Mouse (Mus musculus): ENCODE measurements around the gene Olfr1029. TPM values are rescaled to one million over a fixed set of nuclear protein-coding genes. Genes with fewer than 3 reads are reported as not detected.
"Not testable (repeated sequence)": the region's sequence is repeated elsewhere in the genome, so short reads cannot be mapped to it uniquely, and the experiment has no call there.

Gene Olfr1029
- polyA plus RNA-seq (2014; fragmentation: Nextera tagmentation; extraction: Ambion mirVana): not detected in 2 replicates

GRCm38 (mm10) chr2:85973595-85973994 is at the start of gene Olfr1029:
Gene Olfr1029 (plus strand): TSS chr2:85973895.
- WGBS: 88% methylated on average over 2 of the region's 2 CpGs
- Histone ChIP-seq H3K36me3 (ENCODE audit: control insufficient read depth, insufficient read depth, low read length) (no peaks in the 10 kb centered on the region), H3K27ac (replicated peaks; ENCODE audit: low read depth, low read length) (no peak within 1 kb of the TSS), H3K27me3 (ENCODE audit: control insufficient read depth, insufficient read depth, low read length) (no peaks in the 10 kb centered on the region), H3K4me2 (ENCODE audit: low read length) (no peak within 1 kb of the TSS), H3K9ac (replicated peaks; ENCODE audit: low read length) (no peak within 1 kb of the TSS), H3K4me1 (ENCODE audit: control insufficient read depth, insufficient read depth, low read length) (no peaks in the 10 kb centered on the region), H3K4me3 (replicated peaks; ENCODE audit: low read depth, low read length) (no peak within 1 kb of the TSS), H3K9me3 (ENCODE audit: control insufficient read depth, low read length) (no peaks in the 10 kb centered on the region)
- no peak for ATAC-seq (ENCODE audit: low FRiP score, low TSS enrichment)
- DNase-seq: no peak

- no peak for ATAC-seq (ENCODE audit: low FRiP score, low TSS enrichment)
Measured at GRCm38 (mm10) chr2:85950137-85950536, 23.6 kb upstream of the Olfr1029 start, which contains the start of gene Olfr1028. Gene Olfr1028 (plus strand): TSS chr2:85950437.

GRCm38 (mm10) chr2:85978976-85979375 is 5.3 kb downstream of the Olfr1029 start, which contains the start of gene Olfr1030:
Gene Olfr1030 (plus strand): TSS chr2:85979276.
- no peak within 1 kb of the TSS for H3K9ac ChIP-seq (replicated peaks; ENCODE audit: low read length)
- no peaks in the 10 kb centered on the region for H3K9me3 ChIP-seq (ENCODE audit: control insufficient read depth, low read length)
- WGBS: 82% methylated on average over 1 of the region's 1 CpGs
- H3K4me3 ChIP-seq (replicated peaks; ENCODE audit: low read depth, low read length): no peak within 1 kb of the TSS
- ATAC-seq (ENCODE audit: low FRiP score, low TSS enrichment) (no peak), DNase-seq (no peak)
- no peaks in the 10 kb centered on the region for H3K36me3 ChIP-seq (ENCODE audit: control insufficient read depth, insufficient read depth, low read length)
- no peak within 1 kb of the TSS for H3K27ac ChIP-seq (replicated peaks; ENCODE audit: low read depth, low read length)
- no peak within 1 kb of the TSS for H3K4me2 ChIP-seq (ENCODE audit: low read length)
- no peaks in the 10 kb centered on the region for H3K27me3 ChIP-seq (ENCODE audit: control insufficient read depth, insufficient read depth, low read length)
- no peaks in the 10 kb centered on the region for H3K4me1 ChIP-seq (ENCODE audit: control insufficient read depth, insufficient read depth, low read length)

More at GRCm38 (mm10) chr2:85950137-85950536, 23.6 kb upstream of the Olfr1029 start, which contains the start of gene Olfr1028:
- 80% methylated on average over 1 of the region's 1 CpGs for WGBS
- Histone ChIP-seq H3K36me3 (ENCODE audit: control insufficient read depth, insufficient read depth, low read length) (no peaks in the 10 kb centered on the region), H3K4me3 (replicated peaks; ENCODE audit: low read depth, low read length) (no peak within 1 kb of the TSS), H3K9me3 (ENCODE audit: control insufficient read depth, low read length) (no peaks in the 10 kb centered on the region), H3K27me3 (ENCODE audit: control insufficient read depth, insufficient read depth, low read length) (no peaks in the 10 kb centered on the region), H3K4me1 (ENCODE audit: control insufficient read depth, insufficient read depth, low read length) (no peaks in the 10 kb centered on the region), H3K9ac (replicated peaks; ENCODE audit: low read length) (no peak within 1 kb of the TSS), H3K4me2 (ENCODE audit: low read length) (no peak within 1 kb of the TSS), H3K27ac (replicated peaks; ENCODE audit: low read depth, low read length) (no peak within 1 kb of the TSS)
- no peak for DNase-seq

GRCm38 (mm10) chr2:85990004-85990403 is 16.3 kb downstream of the Olfr1029 start, which contains the start of gene Olfr1031:
Gene Olfr1031 (plus strand): TSS chr2:85990304.
- Histone ChIP-seq H3K4me3 (replicated peaks; ENCODE audit: low read depth, low read length) (no peak within 1 kb of the TSS), H3K9ac (replicated peaks; ENCODE audit: low read length) (no peak within 1 kb of the TSS), H3K27me3 (ENCODE audit: control insufficient read depth, insufficient read depth, low read length) (no peaks in the 10 kb centered on the region), H3K36me3 (ENCODE audit: control insufficient read depth, insufficient read depth, low read length) (no peaks in the 10 kb centered on the region), H3K4me1 (ENCODE audit: control insufficient read depth, insufficient read depth, low read length) (no peaks in the 10 kb centered on the region), H3K4me2 (ENCODE audit: low read length) (no peak within 1 kb of the TSS), H3K9me3 (ENCODE audit: control insufficient read depth, low read length) (no peaks in the 10 kb centered on the region), H3K27ac (replicated peaks; ENCODE audit: low read depth, low read length) (no peak within 1 kb of the TSS)
- ATAC-seq (ENCODE audit: low FRiP score, low TSS enrichment) (no peak), DNase-seq (no peak)
- WGBS: 64% methylated on average over 3 of the region's 3 CpGs

GRCm38 (mm10) chr2:86005240-86005639 is 31.5 kb downstream of the Olfr1029 start, which contains the start of gene Olfr1032:
Gene Olfr1032 (plus strand): TSS chr2:86005540.
- Histone ChIP-seq H3K9me3 (ENCODE audit: control insufficient read depth, low read length) (no peaks in the 10 kb centered on the region), H3K9ac (replicated peaks; ENCODE audit: low read length) (no peak within 1 kb of the TSS), H3K4me2 (ENCODE audit: low read length) (no peak within 1 kb of the TSS), H3K27me3 (ENCODE audit: control insufficient read depth, insufficient read depth, low read length) (no peaks in the 10 kb centered on the region), H3K36me3 (ENCODE audit: control insufficient read depth, insufficient read depth, low read length) (no peaks in the 10 kb centered on the region), H3K4me3 (replicated peaks; ENCODE audit: low read depth, low read length) (no peak within 1 kb of the TSS), H3K4me1 (ENCODE audit: control insufficient read depth, insufficient read depth, low read length) (no peaks in the 10 kb centered on the region), H3K27ac (replicated peaks; ENCODE audit: low read depth, low read length) (no peak within 1 kb of the TSS)
- ATAC-seq (ENCODE audit: low FRiP score, low TSS enrichment) (no peak), DNase-seq (no peak)
- 89% methylated on average over 7 of the region's 7 CpGs for WGBS

- peak; percentile 49 for DNase-seq
- H3K4me2 ChIP-seq (ENCODE audit: low read length): peak within 1 kb of the TSS; percentile 50
- H3K27ac ChIP-seq (replicated peaks; ENCODE audit: low read depth, low read length); H3K9ac ChIP-seq (replicated peaks; ENCODE audit: low read length); ATAC-seq (ENCODE audit: low FRiP score, low TSS enrichment); H3K4me1 ChIP-seq (ENCODE audit: control insufficient read depth, insufficient read depth, low read length); H3K27me3 ChIP-seq (ENCODE audit: control insufficient read depth, insufficient read depth, low read length); H3K9me3 ChIP-seq (ENCODE audit: control insufficient read depth, low read length); H3K36me3 ChIP-seq (ENCODE audit: control insufficient read depth, insufficient read depth, low read length): not testable (repeated sequence)
- peak within 1 kb of the TSS; percentile 23; the same call in 1 of the 2 replicates for H3K4me3 ChIP-seq (replicated peaks; ENCODE audit: low read depth, low read length)
- WGBS: 2% methylated on average over 10 of the region's 11 CpGs
Measured at GRCm38 (mm10) chr2:86020406-86020805, 46.7 kb downstream of the Olfr1029 start, which contains the start of gene Olfr1033. Gene Olfr1033 (plus strand): TSS chr2:86020633.

- not testable (repeated sequence) for H3K9me3 ChIP-seq (ENCODE audit: control insufficient read depth, low read length); H3K9ac ChIP-seq (replicated peaks; ENCODE audit: low read length); ATAC-seq (ENCODE audit: low FRiP score, low TSS enrichment); H3K4me3 ChIP-seq (replicated peaks; ENCODE audit: low read depth, low read length); H3K4me1 ChIP-seq (ENCODE audit: control insufficient read depth, insufficient read depth, low read length); H3K27me3 ChIP-seq (ENCODE audit: control insufficient read depth, insufficient read depth, low read length); H3K27ac ChIP-seq (replicated peaks; ENCODE audit: low read depth, low read length); DNase-seq; H3K4me2 ChIP-seq (ENCODE audit: low read length); H3K36me3 ChIP-seq (ENCODE audit: control insufficient read depth, insufficient read depth, low read length)
- WGBS: 78% methylated on average over 3 of the region's 9 CpGs
Measured at GRCm38 (mm10) chr2:86021518-86021917, 47.8 kb downstream of the Olfr1029 start.

Other genes starting within 250 kb of the Olfr1029 start
- gene Olfr1012, start 211.1 kb upstream of the Olfr1029 start, polyA plus RNA-seq (2014; fragmentation: Nextera tagmentation; extraction: Ambion mirVana): not detected in 2 replicates
- not detected in 2 replicates for gene Olfr1013, start 206.8 kb upstream of the Olfr1029 start, polyA plus RNA-seq (2014; fragmentation: Nextera tagmentation; extraction: Ambion mirVana)
- gene Olfr1014, start 201.2 kb upstream of the Olfr1029 start, polyA plus RNA-seq (2014; fragmentation: Nextera tagmentation; extraction: Ambion mirVana): not detected in 2 replicates
- gene Olfr1015, start 191.9 kb upstream of the Olfr1029 start, polyA plus RNA-seq (2014; fragmentation: Nextera tagmentation; extraction: Ambion mirVana): not detected in 2 replicates
- gene Olfr1016, start 171.4 kb upstream of the Olfr1029 start, polyA plus RNA-seq (2014; fragmentation: Nextera tagmentation; extraction: Ambion mirVana): not detected in 2 replicates
- gene Olfr1018, start 155.4 kb upstream of the Olfr1029 start, polyA plus RNA-seq (2014; fragmentation: Nextera tagmentation; extraction: Ambion mirVana): not detected in 2 replicates
- gene Olfr1019, start 128.4 kb upstream of the Olfr1029 start, polyA plus RNA-seq (2014; fragmentation: Nextera tagmentation; extraction: Ambion mirVana): not detected in 2 replicates
- not detected in 2 replicates for gene Olfr1020, start 126.9 kb upstream of the Olfr1029 start, polyA plus RNA-seq (2014; fragmentation: Nextera tagmentation; extraction: Ambion mirVana)
- gene Olfr1022, start 105.3 kb upstream of the Olfr1029 start, polyA plus RNA-seq (2014; fragmentation: Nextera tagmentation; extraction: Ambion mirVana): not detected in 2 replicates
- gene Olfr1023, start 88.3 kb upstream of the Olfr1029 start, polyA plus RNA-seq (2014; fragmentation: Nextera tagmentation; extraction: Ambion mirVana): not detected in 2 replicates
- gene Olfr1024, start 68.8 kb upstream of the Olfr1029 start, polyA plus RNA-seq (2014; fragmentation: Nextera tagmentation; extraction: Ambion mirVana): not detected in 2 replicates
- gene Olfr1025-ps1, start 58.7 kb upstream of the Olfr1029 start, polyA plus RNA-seq (2014; fragmentation: Nextera tagmentation; extraction: Ambion mirVana): not detected in 2 replicates
- not detected in 2 replicates for gene Olfr1026, start 52.3 kb upstream of the Olfr1029 start, polyA plus RNA-seq (2014; fragmentation: Nextera tagmentation; extraction: Ambion mirVana)
- not detected in 2 replicates for gene Olfr1028, start 23.5 kb upstream of the Olfr1029 start, polyA plus RNA-seq (2014; fragmentation: Nextera tagmentation; extraction: Ambion mirVana)
- not detected in 2 replicates for gene Olfr1030, start 5.4 kb downstream of the Olfr1029 start, polyA plus RNA-seq (2014; fragmentation: Nextera tagmentation; extraction: Ambion mirVana)
- gene Olfr1031, start 16.4 kb downstream of the Olfr1029 start, polyA plus RNA-seq (2014; fragmentation: Nextera tagmentation; extraction: Ambion mirVana): not detected in 2 replicates
- gene Olfr1032, start 31.6 kb downstream of the Olfr1029 start, polyA plus RNA-seq (2014; fragmentation: Nextera tagmentation; extraction: Ambion mirVana): not detected in 2 replicates
- 0.63 TPM in 1 of 2 replicates, not detected in the other for gene Olfr1033, start 46.7 kb downstream of the Olfr1029 start, polyA plus RNA-seq (2014; fragmentation: Nextera tagmentation; extraction: Ambion mirVana)
- gene Olfr1034, start 72.0 kb downstream of the Olfr1029 start, polyA plus RNA-seq (2014; fragmentation: Nextera tagmentation; extraction: Ambion mirVana): not detected in 2 replicates
- gene Olfr1036, start 100.1 kb downstream of the Olfr1029 start, polyA plus RNA-seq (2014; fragmentation: Nextera tagmentation; extraction: Ambion mirVana): not detected in 2 replicates
- gene Olfr1037, start 113.5 kb downstream of the Olfr1029 start, polyA plus RNA-seq (2014; fragmentation: Nextera tagmentation; extraction: Ambion mirVana): not detected in 2 replicates
- not detected in 2 replicates for gene Olfr1039, start 162.0 kb downstream of the Olfr1029 start, polyA plus RNA-seq (2014; fragmentation: Nextera tagmentation; extraction: Ambion mirVana)
- gene Olfr1040, start 172.8 kb downstream of the Olfr1029 start, polyA plus RNA-seq (2014; fragmentation: Nextera tagmentation; extraction: Ambion mirVana): not detected in 2 replicates
- gene Olfr1042, start 187.9 kb downstream of the Olfr1029 start, polyA plus RNA-seq (2014; fragmentation: Nextera tagmentation; extraction: Ambion mirVana): not detected in 2 replicates
- not detected in 2 replicates for gene Olfr1043, start 193.6 kb downstream of the Olfr1029 start, polyA plus RNA-seq (2014; fragmentation: Nextera tagmentation; extraction: Ambion mirVana)
- gene Olfr1044, start 203.9 kb downstream of the Olfr1029 start, polyA plus RNA-seq (2014; fragmentation: Nextera tagmentation; extraction: Ambion mirVana): not detected in 2 replicates
- not detected in 2 replicates for gene Olfr52, start 211.8 kb downstream of the Olfr1029 start, polyA plus RNA-seq (2014; fragmentation: Nextera tagmentation; extraction: Ambion mirVana)
- not detected in 2 replicates for gene Olfr1045, start 229.1 kb downstream of the Olfr1029 start, polyA plus RNA-seq (2014; fragmentation: Nextera tagmentation; extraction: Ambion mirVana)
- not detected in 2 replicates for gene Olfr1046, start 245.4 kb downstream of the Olfr1029 start, polyA plus RNA-seq (2014; fragmentation: Nextera tagmentation; extraction: Ambion mirVana)